ENCODE assay signal across 11 mouse cellular contexts in genomic region chrX:157596802-157597201, GRCm38 (mm10). TPM values are rescaled to one million over a fixed set of nuclear protein-coding genes. Genes with fewer than 3 reads are reported as not detected.
A peak's percentile ranks its signal among the peaks of the same experiment; 100 is the strongest.
DNase-seq lines count a peak whose midpoint lies in the region; ATAC-seq and TF ChIP-seq lines count a peak whose summit lies in the region.
"Had no signal": no experiment of that assay in that cellular context is flagged by ENCODE, and none has a peak within 500 bp of the region (broad histone marks: within the 10 kb centered on the region; RNA-seq: fewer than 3 reads in every experiment).

No protein-coding gene starts in this region.

- H3K27me3 ChIP-seq in heart, embryonic 13.5 days (replicated peaks): no peaks in the 10 kb centered on the region
- H3K27me3 ChIP-seq in hindbrain, postnatal 0 days (ENCODE audit: insufficient read depth, low read length): no peaks in the 10 kb centered on the region
- no peaks in the 10 kb centered on the region for H3K27me3 ChIP-seq in midbrain, embryonic 15.5 days (replicated peaks)

- WGBS in heart, embryonic 13.5 days: 73% methylated on average over 5 of the region's 5 CpGs
- WGBS in hindbrain, postnatal 0 days: 80% methylated on average over 5 of the region's 5 CpGs
- 86% methylated on average over 5 of the region's 5 CpGs for WGBS in midbrain, embryonic 15.5 days

- H3K9me3 ChIP-seq in heart, embryonic 13.5 days: no peaks in the 10 kb centered on the region
- H3K9me3 ChIP-seq in hindbrain, postnatal 0 days (ENCODE audit: low read length): no peaks in the 10 kb centered on the region
- H3K9me3 ChIP-seq in midbrain, embryonic 15.5 days: no peaks in the 10 kb centered on the region

- no peaks in the 10 kb centered on the region for H3K36me3 ChIP-seq in heart, embryonic 13.5 days
- H3K36me3 ChIP-seq in hindbrain, postnatal 0 days (ENCODE audit: insufficient read depth, low read length): no peaks in the 10 kb centered on the region
- H3K36me3 ChIP-seq in midbrain, embryonic 15.5 days (replicated peaks): no peaks in the 10 kb centered on the region

- H3K4me2 ChIP-seq in heart, embryonic 13.5 days: peak overlapping the region; percentile 66
- H3K4me2 ChIP-seq in hindbrain, postnatal 0 days (ENCODE audit: low read depth, low read length): peak overlapping the region; percentile 54
- H3K4me2 ChIP-seq in midbrain, embryonic 15.5 days: peak overlapping the region; percentile 49

- DNase-seq in heart, adult 11 months: no peak
- no peak for DNase-seq in hindbrain, postnatal 0 days (ENCODE audit: low spot score)
- DNase-seq in right cerebral cortex, adult 2 months (ENCODE audit: low spot score in 2 of 2): no peak
- no peak for DNase-seq in retina, postnatal 1 day
- no peak for DNase-seq in right cerebral cortex, adult 18-20 months
- DNase-seq: cerebellum, postnatal 14 days had no signal

- no peak for ATAC-seq in heart, embryonic 13.5 days (ENCODE audit: extremely low read depth, insufficient number of reproducible peaks, low FRiP score, low TSS enrichment)
- peak; percentile 53 for ATAC-seq in activated CD4-positive, CD25-positive, alpha-beta regulatory T cell, adult 4 months
- no peak for ATAC-seq in hindbrain, postnatal 0 days
- ATAC-seq in midbrain, embryonic 15.5 days (replicated peaks): no peak

- H3K4me3 ChIP-seq in heart, embryonic 13.5 days: peak overlapping the region; percentile 73
- H3K4me3 ChIP-seq in hindbrain, postnatal 0 days (ENCODE audit: low read length): no peak overlapping the region; the same call in 1 of the 2 replicates
- H3K4me3 ChIP-seq in midbrain, embryonic 15.5 days: peak overlapping the region; percentile 64; the same call in 1 of the 2 replicates

- peak overlapping the region; percentile 91; the same call in 1 of the 2 replicates for H3K9ac ChIP-seq in heart, embryonic 13.5 days
- H3K9ac ChIP-seq in hindbrain, postnatal 0 days (replicated peaks; ENCODE audit: low read length): 0 out of 2 replicates have a peak overlapping the region, but pooled peaks have one; percentile 72
- H3K9ac ChIP-seq in midbrain, embryonic 15.5 days: no peak overlapping the region

- H3K4me1 ChIP-seq in heart, embryonic 13.5 days: peaks cover 14% of the 10 kb centered on the region
- H3K4me1 ChIP-seq in hindbrain, postnatal 0 days (ENCODE audit: insufficient read depth, low read length): no peaks in the 10 kb centered on the region
- H3K4me1 ChIP-seq in midbrain, embryonic 15.5 days: peaks cover 10% of the 10 kb centered on the region; the same call in 1 of the 2 replicates

- no peak for TF ChIP-seq CTCF in hindbrain, postnatal 0 days (IDR thresholded peaks at IDR 0.05; ENCODE audit: low read depth)

- H3K27ac ChIP-seq in heart, embryonic 13.5 days (replicated peaks): 0 out of 2 replicates have a peak overlapping the region, but pooled peaks have one; percentile 15
- no peak overlapping the region for H3K27ac ChIP-seq in hindbrain, postnatal 0 days
- H3K27ac ChIP-seq in midbrain, embryonic 15.5 days: no peak overlapping the region

RNA-seq across cellular contexts. Expression of gene Mbtps2, which starts 1.7 kb away (rescaled TPM):
- 15.0 and 16.8 TPM in 2 replicates for polyA plus RNA-seq in heart, embryonic 13.5 days (2015; fragmentation: Nextera tagmentation; extraction: Ambion mirVana)
- polyA plus RNA-seq in activated CD4-positive, CD25-positive, alpha-beta regulatory T cell, adult 4 months (2017; shearing (Covaris generic)): 10 to 100 TPM; 14.5 to 15.1 TPM
- total RNA-seq in hindbrain, postnatal 0 days (2014; rRNA removed): 10.3 and 14.5 TPM in 2 replicates
- polyA plus RNA-seq in hindbrain, postnatal 0 days (2015; fragmentation: Nextera tagmentation; extraction: Ambion mirVana): 21.6 and 22.6 TPM in 2 replicates
- 29.0 and 29.3 TPM in 2 replicates for polyA plus RNA-seq in midbrain, embryonic 15.5 days (2015; fragmentation: Nextera tagmentation; extraction: Ambion mirVana)

RNA-seq across cellular contexts. Expression of gene Yy2, which starts 28.0 kb away (rescaled TPM):
- polyA plus RNA-seq in heart, embryonic 13.5 days (2015; fragmentation: Nextera tagmentation; extraction: Ambion mirVana): 2.6 and 3.1 TPM in 2 replicates
- polyA plus RNA-seq in activated CD4-positive, CD25-positive, alpha-beta regulatory T cell, adult 4 months (2017; shearing (Covaris generic)): 1 to 10 TPM; 4.3 to 4.7 TPM
- total RNA-seq in hindbrain, postnatal 0 days (2014; rRNA removed): 1.4 and 3.3 TPM in 2 replicates
- 1.0 and 2.8 TPM in 2 replicates for polyA plus RNA-seq in hindbrain, postnatal 0 days (2015; fragmentation: Nextera tagmentation; extraction: Ambion mirVana)
- 1.5 and 2.1 TPM in 2 replicates for polyA plus RNA-seq in midbrain, embryonic 15.5 days (2015; fragmentation: Nextera tagmentation; extraction: Ambion mirVana)
- total RNA-seq: layer of hippocampus, postnatal 10 days had no signal
- polyA plus RNA-seq: spleen, adult 2 months had no signal
